Mouse (Mus musculus): ENCODE data around the gene St6galnac1. TPM values are rescaled to one million over a fixed set of nuclear protein-coding genes. Genes with fewer than 3 reads are reported as not detected.
"Not testable (repeated sequence)": the region's sequence is repeated elsewhere in the genome, so short reads cannot be mapped to it uniquely, and the experiment has no call there.

St6galnac1 gene
- polyA plus RNA-seq, 1 experiment from 2014 or later: not detected

DNA sequence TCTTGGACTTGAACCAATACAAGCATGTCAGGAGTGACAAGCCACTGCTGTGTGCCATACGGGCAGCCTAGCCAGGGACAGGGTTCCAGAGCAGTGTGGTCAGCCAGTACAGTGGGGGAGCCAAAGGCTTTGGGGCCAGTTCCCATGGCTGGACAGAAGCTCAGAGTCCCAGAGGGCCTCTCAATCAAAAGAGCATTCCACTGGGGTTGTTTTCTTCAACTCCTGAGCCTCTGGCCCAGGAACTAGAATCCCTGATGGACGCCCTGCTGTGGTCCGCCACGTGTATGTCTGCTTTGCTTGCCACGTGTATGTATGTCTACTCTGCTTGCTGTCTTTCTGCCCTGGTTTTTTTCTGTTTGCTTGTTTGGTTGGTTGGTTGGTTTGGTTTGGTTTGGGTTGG, 25.8 kb upstream of the St6galnac1 start:
- 69% methylated on average over 5 of the region's 5 CpGs for WGBS
- no peaks in the 10 kb centered on the region for H3K9me3 ChIP-seq
- no peaks in the 10 kb centered on the region for H3K27me3 ChIP-seq (replicated peaks)
- no peak overlapping the region for H3K27ac ChIP-seq
- H3K36me3 ChIP-seq (replicated peaks): no peaks in the 10 kb centered on the region
- H3K4me2 ChIP-seq: no peak overlapping the region
- no peaks in the 10 kb centered on the region for H3K4me1 ChIP-seq
- no peak overlapping the region for H3K4me3 ChIP-seq
- no peak for ATAC-seq (replicated peaks)
- no peak overlapping the region for H3K9ac ChIP-seq

DNA sequence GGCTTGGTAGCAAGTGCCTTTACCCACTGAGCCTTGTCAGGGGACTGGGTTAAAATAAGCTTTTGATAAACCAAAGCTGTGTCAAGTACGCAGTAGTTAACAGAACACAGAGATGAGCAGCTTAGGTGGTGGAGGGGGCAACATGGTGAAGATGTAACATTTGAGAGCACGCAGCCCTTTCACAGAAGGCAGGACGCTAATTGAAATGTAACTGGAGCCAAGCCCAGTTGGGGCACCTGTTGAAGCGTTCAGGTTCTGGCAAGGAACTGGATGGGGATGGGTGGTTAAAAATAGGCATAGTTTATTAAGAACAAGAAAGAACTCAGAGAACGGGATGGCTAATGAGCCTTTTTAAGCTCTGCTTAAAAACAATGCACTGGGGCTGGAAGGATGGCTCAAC, 24.1 kb upstream of the St6galnac1 start:
- H3K4me3 ChIP-seq: no peak overlapping the region
- no peak overlapping the region for H3K4me2 ChIP-seq
- no peaks in the 10 kb centered on the region for H3K9me3 ChIP-seq
- no peak overlapping the region for H3K9ac ChIP-seq
- no peaks in the 10 kb centered on the region for H3K36me3 ChIP-seq (replicated peaks)
- H3K4me1 ChIP-seq: no peaks in the 10 kb centered on the region
- WGBS: 88% methylated on average over 5 of the region's 5 CpGs
- no peaks in the 10 kb centered on the region for H3K27me3 ChIP-seq (replicated peaks)
- ATAC-seq (replicated peaks): no peak
- H3K27ac ChIP-seq: no peak overlapping the region

DNA sequence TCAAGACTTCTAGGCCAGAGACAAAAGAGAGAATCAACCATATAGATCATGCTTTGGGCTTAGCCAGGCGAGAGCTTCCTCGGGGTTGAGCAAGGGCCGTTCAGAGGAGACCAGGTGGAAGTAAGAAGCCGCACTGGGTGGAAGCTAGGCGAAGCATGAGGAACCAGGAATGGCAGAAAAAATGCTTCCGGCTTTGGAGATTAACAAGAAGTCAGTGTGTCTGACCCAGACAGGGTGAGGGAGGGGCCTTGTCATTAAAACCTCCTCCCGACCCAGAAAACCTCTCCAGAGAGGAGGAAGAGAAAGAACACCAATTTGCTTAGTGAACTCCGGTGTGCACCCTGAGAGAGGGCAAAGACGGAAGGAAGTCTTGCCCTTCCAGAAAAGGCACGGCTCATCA, 8.9 kb upstream of the St6galnac1 start:
- no peak overlapping the region for H3K9ac ChIP-seq
- H3K36me3 ChIP-seq (replicated peaks): no peaks in the 10 kb centered on the region
- WGBS: 90% methylated on average over 10 of the region's 10 CpGs
- no peaks in the 10 kb centered on the region for H3K9me3 ChIP-seq
- H3K4me1 ChIP-seq: no peaks in the 10 kb centered on the region
- no peak overlapping the region for H3K4me3 ChIP-seq
- no peak for ATAC-seq (replicated peaks)
- no peak overlapping the region for H3K27ac ChIP-seq
- no peaks in the 10 kb centered on the region for H3K27me3 ChIP-seq (replicated peaks)
- no peak overlapping the region for H3K4me2 ChIP-seq

DNA sequence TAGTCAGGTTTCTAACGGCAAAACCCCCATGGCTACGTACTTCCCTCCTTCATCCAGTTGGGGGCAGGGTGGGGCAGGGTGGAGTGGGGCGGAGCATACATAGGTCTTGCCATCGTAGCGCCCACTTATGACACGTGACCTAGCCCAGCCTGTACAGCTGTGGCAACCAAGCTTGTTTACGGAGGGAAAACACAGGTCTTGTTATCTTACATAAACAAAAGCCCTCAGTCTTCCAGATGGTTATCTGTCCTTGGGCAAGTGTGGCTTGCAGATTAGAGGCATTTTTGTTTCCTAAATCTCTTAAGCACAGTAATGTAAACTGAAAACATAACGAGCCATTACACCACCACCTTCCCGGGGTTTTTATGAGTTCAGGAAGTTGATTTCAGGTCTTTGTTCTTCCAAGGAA, 7.4 kb upstream of the St6galnac1 start:
- Histone ChIP-seq H3K4me1 (no peaks in the 10 kb centered on the region), H3K27me3 (replicated peaks) (no peaks in the 10 kb centered on the region), H3K9me3 (no peaks in the 10 kb centered on the region), H3K27ac (no peak overlapping the region), H3K4me3 (no peak overlapping the region), H3K36me3 (replicated peaks) (no peaks in the 10 kb centered on the region), H3K4me2 (no peak overlapping the region), H3K9ac (no peak overlapping the region)
- 83% methylated on average over 9 of the region's 9 CpGs for WGBS
- no peak for ATAC-seq (replicated peaks)

DNA sequence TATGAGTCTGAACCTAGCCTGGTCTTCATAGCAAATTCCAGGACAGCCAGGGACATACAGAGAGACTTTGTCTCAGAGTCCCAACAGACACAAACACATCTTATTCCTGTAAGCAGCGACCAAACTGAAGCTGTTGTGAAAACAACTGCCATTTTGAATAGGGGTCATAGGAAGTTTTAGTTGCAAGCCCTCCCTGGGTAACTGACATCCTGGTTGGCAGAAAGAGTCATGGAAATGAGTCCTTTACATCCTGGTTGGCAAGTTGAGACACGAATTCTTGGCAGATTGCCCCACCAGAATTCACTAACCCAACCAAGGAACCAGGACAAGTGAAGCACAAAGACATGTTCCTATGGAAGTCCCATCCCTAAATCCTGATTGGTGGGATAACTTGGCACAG, 2.1 kb downstream of the St6galnac1 start:
- Histone ChIP-seq H3K4me3 (no peak overlapping the region), H3K9me3 (no peaks in the 10 kb centered on the region), H3K4me1 (no peaks in the 10 kb centered on the region), H3K27me3 (replicated peaks) (no peaks in the 10 kb centered on the region), H3K9ac (no peak overlapping the region), H3K4me2 (no peak overlapping the region), H3K36me3 (replicated peaks) (no peaks in the 10 kb centered on the region), H3K27ac (no peak overlapping the region)
- no peak for ATAC-seq (replicated peaks)
- 52% methylated on average over 2 of the region's 2 CpGs for WGBS

DNA sequence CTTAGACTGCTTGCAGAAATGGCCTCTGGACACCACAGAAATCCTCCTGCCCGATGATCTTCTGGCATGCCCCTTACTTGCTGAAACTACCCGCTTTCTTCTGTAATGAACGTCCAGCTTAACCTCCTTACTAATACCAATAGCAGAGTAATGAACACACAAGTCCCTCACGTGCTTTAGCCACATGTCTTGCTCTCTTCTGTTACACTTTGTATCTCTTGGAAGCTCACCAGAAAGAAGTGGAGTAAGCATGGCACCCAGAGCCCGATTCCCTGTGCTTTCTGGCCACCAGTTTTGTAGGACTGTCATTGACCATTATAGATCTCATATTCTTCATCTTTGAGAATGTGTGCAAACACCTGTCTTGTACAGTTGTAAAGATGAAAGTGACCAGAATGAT, 5.4 kb downstream of the St6galnac1 start:
- 82% methylated on average over 5 of the region's 5 CpGs for WGBS
- H3K9me3 ChIP-seq: no peaks in the 10 kb centered on the region
- no peak overlapping the region for H3K4me2 ChIP-seq
- H3K36me3 ChIP-seq (replicated peaks): no peaks in the 10 kb centered on the region
- no peak overlapping the region for H3K4me3 ChIP-seq
- H3K27ac ChIP-seq: no peak overlapping the region
- no peaks in the 10 kb centered on the region for H3K4me1 ChIP-seq
- no peaks in the 10 kb centered on the region for H3K27me3 ChIP-seq (replicated peaks)
- no peak overlapping the region for H3K9ac ChIP-seq
- ATAC-seq (replicated peaks): no peak

DNA sequence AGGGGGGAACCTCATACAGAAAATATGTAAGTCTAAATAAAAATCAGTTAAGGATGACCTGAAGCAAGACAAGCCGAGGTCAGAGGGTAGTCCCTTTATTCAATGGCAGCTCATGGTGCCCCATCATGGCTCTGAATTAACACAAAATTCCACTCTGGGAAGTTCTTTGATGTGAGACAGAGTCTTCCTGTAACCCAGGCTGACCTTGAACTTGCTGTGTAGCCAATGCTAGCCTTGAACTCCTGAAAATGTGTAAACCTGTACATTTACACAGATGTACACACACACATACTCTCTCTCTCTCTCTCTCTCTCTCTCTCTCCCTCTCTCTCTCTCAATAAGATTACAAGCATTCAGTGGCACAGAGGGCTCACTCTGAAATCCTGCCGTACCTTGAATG, 10.4 kb downstream of the St6galnac1 start:
- H3K27me3 ChIP-seq (replicated peaks): no peaks in the 10 kb centered on the region
- no peak for ATAC-seq (replicated peaks)
- no peak overlapping the region for H3K9ac ChIP-seq
- H3K36me3 ChIP-seq (replicated peaks): no peaks in the 10 kb centered on the region
- no peaks in the 10 kb centered on the region for H3K4me1 ChIP-seq
- no peak overlapping the region for H3K4me2 ChIP-seq
- H3K9me3 ChIP-seq: no peaks in the 10 kb centered on the region
- no peak overlapping the region for H3K27ac ChIP-seq
- WGBS: 86% methylated on average over 2 of the region's 2 CpGs
- H3K4me3 ChIP-seq: no peak overlapping the region

DNA sequence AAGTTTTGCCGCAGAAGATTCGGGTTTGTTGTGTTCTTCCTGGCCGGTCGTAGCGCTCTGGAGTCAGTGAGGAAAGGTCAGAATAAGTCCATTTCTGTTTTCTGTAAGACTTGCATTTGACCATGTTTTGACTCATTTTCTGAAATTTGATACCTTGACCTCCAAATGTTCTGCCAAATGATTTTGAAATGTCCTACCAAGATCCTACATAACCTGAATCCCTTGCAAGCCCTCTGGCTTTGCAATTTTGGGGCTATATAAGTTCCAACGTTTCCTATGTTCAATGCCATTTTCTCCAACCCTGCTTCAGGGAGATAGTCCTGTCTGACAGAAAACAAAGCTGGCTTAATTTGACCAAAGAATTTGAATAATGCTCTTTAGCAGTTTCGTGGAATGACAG, 11.0 kb downstream of the St6galnac1 start:
- no peaks in the 10 kb centered on the region for H3K9me3 ChIP-seq
- ATAC-seq (replicated peaks): no peak
- no peak overlapping the region for H3K27ac ChIP-seq
- H3K4me2 ChIP-seq: no peak overlapping the region
- H3K4me3 ChIP-seq: no peak overlapping the region
- H3K4me1 ChIP-seq: no peaks in the 10 kb centered on the region
- H3K36me3 ChIP-seq (replicated peaks): no peaks in the 10 kb centered on the region
- H3K27me3 ChIP-seq (replicated peaks): no peaks in the 10 kb centered on the region
- H3K9ac ChIP-seq: no peak overlapping the region
- WGBS: 95% methylated on average over 7 of the region's 7 CpGs

DNA sequence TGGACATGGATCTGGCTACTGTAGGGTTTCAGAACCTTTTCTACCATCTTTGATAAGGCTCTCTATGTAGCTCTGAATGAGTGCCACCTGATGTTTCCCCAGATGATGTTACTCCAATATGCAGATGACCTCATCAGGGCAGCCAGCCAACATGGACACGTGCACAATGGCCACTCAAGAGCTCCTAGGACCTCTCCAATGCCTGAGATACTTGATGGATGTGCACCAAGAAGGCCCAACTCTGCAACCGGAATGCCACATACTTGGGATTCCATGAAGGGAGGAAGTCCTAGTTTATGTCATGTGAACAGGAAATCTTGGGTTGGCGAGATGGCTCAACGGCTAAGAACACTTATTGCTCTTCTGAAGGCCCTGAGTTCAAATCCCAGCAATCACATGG, 20.1 kb downstream of the St6galnac1 start:
- no peaks in the 10 kb centered on the region for H3K36me3 ChIP-seq (replicated peaks)
- H3K4me1 ChIP-seq: no peaks in the 10 kb centered on the region
- no peak overlapping the region for H3K4me3 ChIP-seq
- H3K9me3 ChIP-seq: no peaks in the 10 kb centered on the region
- WGBS: 87% methylated on average over 4 of the region's 4 CpGs
- H3K27ac ChIP-seq: no peak overlapping the region
- no peak overlapping the region for H3K9ac ChIP-seq
- no peak for ATAC-seq (replicated peaks)
- H3K27me3 ChIP-seq (replicated peaks): no peaks in the 10 kb centered on the region
- H3K4me2 ChIP-seq: no peak overlapping the region

DNA sequence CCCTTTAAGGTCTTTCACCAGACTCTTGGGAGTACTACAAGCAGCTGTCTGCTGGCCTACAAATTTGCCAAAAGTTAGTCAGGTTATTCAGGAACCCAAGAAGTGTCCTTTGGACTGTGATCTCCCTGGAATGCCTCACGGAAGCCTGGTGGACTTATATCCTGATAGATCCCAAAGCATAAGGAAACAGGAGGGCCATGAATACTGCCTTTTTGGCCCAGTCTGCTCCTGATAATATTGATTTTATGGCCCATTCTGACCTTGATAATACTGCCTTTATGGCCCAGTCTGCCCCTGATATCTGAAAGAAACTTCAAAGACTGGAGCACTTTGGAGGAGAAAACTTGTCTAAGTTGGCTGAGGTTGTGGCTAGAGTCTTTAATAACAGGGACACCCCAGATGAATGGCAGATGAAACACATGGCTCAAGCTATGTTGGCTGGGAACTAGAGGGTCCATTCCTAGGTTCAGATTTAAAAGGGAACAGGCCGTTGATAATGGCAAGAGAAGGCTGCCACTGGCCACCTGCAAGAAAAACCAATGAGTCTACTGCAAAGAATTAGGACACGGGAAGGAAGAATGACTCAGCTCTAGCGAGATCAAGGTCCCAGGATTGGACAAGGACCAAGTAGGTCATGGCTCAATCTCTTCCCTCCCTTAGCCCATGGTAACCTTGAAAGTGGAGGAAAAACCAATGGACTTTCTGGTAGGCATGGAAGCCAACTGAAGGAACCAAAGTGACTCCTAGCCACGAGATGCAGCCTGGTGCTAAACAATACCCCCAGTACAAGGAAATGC, 21.4 kb downstream of the St6galnac1 start:
- Histone ChIP-seq H3K9ac (no peak overlapping the region), H3K4me1 (no peaks in the 10 kb centered on the region), H3K27ac (no peak overlapping the region), H3K9me3 (no peaks in the 10 kb centered on the region), H3K4me3 (no peak overlapping the region), H3K27me3 (replicated peaks) (no peaks in the 10 kb centered on the region), H3K36me3 (replicated peaks) (no peaks in the 10 kb centered on the region), H3K4me2 (no peak overlapping the region)
- ATAC-seq (replicated peaks): no peak
- 90% methylated on average over 5 of the region's 5 CpGs for WGBS

DNA sequence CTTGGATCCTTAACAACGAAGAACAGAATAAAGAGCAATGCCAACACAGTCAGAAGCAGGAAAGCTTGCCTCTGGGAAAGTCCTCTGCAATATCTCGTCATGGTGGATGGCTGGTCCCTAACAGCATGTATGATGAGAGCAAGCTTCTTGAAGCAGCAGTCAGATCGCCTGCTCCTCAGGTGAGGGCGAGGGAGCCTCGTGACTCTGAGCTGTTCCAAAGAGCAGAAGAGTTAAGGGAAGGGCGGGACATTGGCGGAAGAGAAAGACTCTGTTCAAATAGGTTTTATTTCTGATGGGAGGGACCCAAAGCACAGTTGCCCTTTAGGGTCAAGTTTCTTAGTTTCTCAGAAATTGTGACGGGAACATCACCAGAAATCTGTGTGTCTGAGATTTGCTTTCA, 25.6 kb downstream of the St6galnac1 start:
- Histone ChIP-seq H3K9ac (no peak overlapping the region), H3K36me3 (replicated peaks) (no peaks in the 10 kb centered on the region), H3K4me3 (no peak overlapping the region), H3K4me2 (no peak overlapping the region), H3K4me1 (no peaks in the 10 kb centered on the region), H3K9me3 (no peaks in the 10 kb centered on the region), H3K27me3 (replicated peaks) (no peaks in the 10 kb centered on the region), H3K27ac (no peak overlapping the region)
- no peak for ATAC-seq (replicated peaks)
- WGBS: 87% methylated on average over 8 of the region's 8 CpGs

DNA sequence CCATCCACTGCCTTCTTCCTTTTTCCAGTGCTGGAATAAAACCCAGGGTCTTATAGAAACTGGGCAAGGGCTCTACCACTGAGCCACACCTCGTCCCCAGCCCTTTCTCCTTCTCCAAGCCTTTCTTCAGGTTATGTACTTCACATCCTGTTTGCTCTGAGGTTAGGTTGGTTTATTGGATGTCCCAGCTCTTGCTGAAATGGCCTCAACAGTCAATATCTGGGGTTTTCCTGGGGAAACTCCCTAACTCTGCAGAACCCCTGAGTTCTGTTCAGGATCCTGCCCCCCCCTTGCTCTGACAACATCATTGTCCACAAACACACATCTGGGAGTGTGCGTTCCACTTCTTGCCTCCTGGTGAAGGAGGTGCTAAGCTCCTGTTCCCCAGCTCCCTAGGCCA, 26.6 kb downstream of the St6galnac1 start:
- H3K36me3 ChIP-seq (replicated peaks); ATAC-seq (replicated peaks); H3K4me3 ChIP-seq; H3K4me2 ChIP-seq; H3K9me3 ChIP-seq; H3K9ac ChIP-seq; H3K4me1 ChIP-seq; H3K27ac ChIP-seq; H3K27me3 ChIP-seq (replicated peaks): not testable (repeated sequence)
- 70% methylated on average over 2 of the region's 2 CpGs for WGBS

DNA sequence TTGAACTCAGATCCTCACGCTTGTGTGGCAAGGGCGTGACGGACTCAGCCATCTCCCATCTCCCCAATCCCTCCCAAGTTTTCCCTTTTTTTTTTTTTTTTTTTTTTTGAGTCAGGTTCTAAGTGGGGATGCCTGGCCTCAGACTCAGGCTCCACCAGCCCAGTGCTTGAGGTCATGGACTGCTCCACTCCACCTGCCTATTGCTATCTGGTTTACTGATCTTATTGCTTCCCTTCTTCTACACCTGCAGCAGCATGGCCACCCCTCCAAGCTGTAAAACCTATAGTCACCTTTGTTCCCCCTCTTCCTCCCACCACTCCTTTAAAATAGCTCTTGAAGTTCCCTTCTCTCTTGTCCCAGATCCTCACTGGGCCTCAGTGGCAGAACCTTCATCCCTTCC, 28.5 kb downstream of the St6galnac1 start:
- H3K4me3 ChIP-seq; H3K4me2 ChIP-seq; H3K9ac ChIP-seq; H3K4me1 ChIP-seq; H3K36me3 ChIP-seq (replicated peaks); H3K27ac ChIP-seq; H3K9me3 ChIP-seq; H3K27me3 ChIP-seq (replicated peaks); ATAC-seq (replicated peaks): not testable (repeated sequence)
- WGBS: 95% methylated on average over 3 of the region's 3 CpGs

Data from midbrain, embryonic 15.5 days (tissue).